ENCODE assay signal across 25 mouse cellular contexts in genomic region chr4:137068491-137068890, GRCm38 (mm10). TPM values are rescaled to one million over a fixed set of nuclear protein-coding genes. Genes with fewer than 3 reads are reported as not detected.
DNase-seq lines count a peak whose midpoint lies in the region; ATAC-seq lines count a peak whose summit lies in the region.
"Had no signal": no experiment of that assay in that cellular context is flagged by ENCODE, and none has a peak within 500 bp of the region (broad histone marks: within the 10 kb centered on the region; RNA-seq: fewer than 3 reads in every experiment).

No protein-coding gene starts in this region.

- no peaks in the 10 kb centered on the region for H3K36me3 ChIP-seq in midbrain, embryonic 15.5 days (replicated peaks)
- no peaks in the 10 kb centered on the region for H3K36me3 ChIP-seq in limb, embryonic 10.5 days
- H3K36me3 ChIP-seq: embryonic facial prominence, embryonic 15.5 days; forebrain, embryonic 15.5 days; kidney, embryonic 15.5 days; liver, embryonic 15.5 days; lung, embryonic 15.5 days; neural tube, embryonic 15.5 days had no signal

- no peak overlapping the region for H3K4me3 ChIP-seq in midbrain, embryonic 15.5 days
- H3K4me3 ChIP-seq in limb, embryonic 10.5 days: no peak overlapping the region
- H3K4me3 ChIP-seq: embryonic facial prominence, embryonic 15.5 days; forebrain, embryonic 15.5 days; kidney, embryonic 15.5 days; left cerebral cortex, adult 2 months; liver, embryonic 15.5 days; lung, embryonic 15.5 days; myocyte; neural tube, embryonic 15.5 days had no signal

- H3K27me3 ChIP-seq in midbrain, embryonic 15.5 days (replicated peaks): no peaks in the 10 kb centered on the region
- 0 out of 2 replicates have a peak, but pooled peaks cover 8% of the 10 kb centered on the region for H3K27me3 ChIP-seq in limb, embryonic 10.5 days (ENCODE audit: low read depth, poor library complexity, severe bottlenecking)
- H3K27me3 ChIP-seq: embryonic facial prominence, embryonic 15.5 days; forebrain, embryonic 15.5 days; neural tube, embryonic 15.5 days had no signal

- no peak overlapping the region for H3K9ac ChIP-seq in midbrain, embryonic 15.5 days
- H3K9ac ChIP-seq: embryonic facial prominence, embryonic 15.5 days; forebrain, embryonic 15.5 days; kidney, embryonic 15.5 days; liver, embryonic 15.5 days; lung, embryonic 15.5 days; neural tube, embryonic 15.5 days had no signal

- H3K27ac ChIP-seq in midbrain, embryonic 15.5 days: no peak overlapping the region
- H3K27ac ChIP-seq in limb, embryonic 10.5 days: no peak overlapping the region
- H3K27ac ChIP-seq: embryonic facial prominence, embryonic 15.5 days; forebrain, embryonic 15.5 days; kidney, embryonic 15.5 days; left cerebral cortex, adult 2 months; liver, embryonic 15.5 days; lung, embryonic 15.5 days; neural tube, embryonic 15.5 days had no signal

- peak; percentile 83 for ATAC-seq in inflammation-experienced regulatory T-cells, adult 6 months
- no peak for ATAC-seq in midbrain, embryonic 15.5 days (replicated peaks)
- ATAC-seq in erythroid progenitor cell, adult 5-6 weeks (replicated peaks; ENCODE audit: low FRiP score, poor library complexity, severe bottlenecking): no peak
- ATAC-seq: forebrain, embryonic 15.5 days; hindbrain, embryonic 16.5 days; intestine, postnatal 0 days; midbrain, embryonic 16.5 days had no signal

- peak; percentile 49 for DNase-seq in CD4-positive helper T cell, adult 2 months (ENCODE audit: low read depth, low spot score)
- DNase-seq in ES-CJ7 (ENCODE audit: low read depth, low spot score): peak; percentile 71
- peak; percentile 23 for DNase-seq in thymus, postnatal 4 days
- no peak for DNase-seq in limb, embryonic 10.5 days (ENCODE audit: low spot score)
- DNase-seq: adrenal gland, postnatal 14 days; cerebellum, adult 8-10 months; heart, postnatal 4 days; kidney, postnatal 4 days; layer of hippocampus, adult 9-11 months; liver; lung, postnatal 4 days had no signal

- 0 out of 2 replicates have a peak, but pooled peaks cover 4% of the 10 kb centered on the region for H3K4me1 ChIP-seq in midbrain, embryonic 15.5 days
- H3K4me1 ChIP-seq in limb, embryonic 10.5 days: peaks cover 9% of the 10 kb centered on the region
- H3K4me1 ChIP-seq: embryonic facial prominence, embryonic 15.5 days; kidney, embryonic 15.5 days; liver, embryonic 15.5 days; lung, embryonic 15.5 days had no signal

- no peaks in the 10 kb centered on the region for H3K9me3 ChIP-seq in midbrain, embryonic 15.5 days
- no peaks in the 10 kb centered on the region for H3K9me3 ChIP-seq in limb, embryonic 10.5 days (replicated peaks)
- H3K9me3 ChIP-seq: embryonic facial prominence, embryonic 15.5 days; forebrain, embryonic 15.5 days; kidney, embryonic 15.5 days; liver, embryonic 15.5 days; lung, embryonic 15.5 days; neural tube, embryonic 15.5 days had no signal

- no peak overlapping the region for H3K4me2 ChIP-seq in midbrain, embryonic 15.5 days
- H3K4me2 ChIP-seq: embryonic facial prominence, embryonic 15.5 days; forebrain, embryonic 15.5 days; kidney, embryonic 15.5 days; liver, embryonic 15.5 days; lung, embryonic 15.5 days; neural tube, embryonic 15.5 days had no signal

- WGBS in midbrain, embryonic 15.5 days: 47% methylated on average over 8 of the region's 8 CpGs
- 26% methylated on average over 8 of the region's 8 CpGs for WGBS in limb, embryonic 10.5 days

RNA-seq across cellular contexts. Expression of gene Zbtb40, which starts 19.9 kb away (rescaled TPM):
- 1 to 10 TPM; 4.3 to 6.6 (median 6.1) TPM for polyA plus RNA-seq in inflammation-experienced regulatory T-cells, adult 6 months (2017; shearing (Covaris generic))
- 3.9 and 4.6 TPM in 2 replicates for polyA plus RNA-seq in midbrain, embryonic 15.5 days (2015; fragmentation: Nextera tagmentation; extraction: Ambion mirVana)
- polyA plus RNA-seq in limb, embryonic 10.5 days (2016; fragmentation: Nextera tagmentation; extraction: Ambion mirVana): 6.7 and 7.2 TPM in 2 replicates
- total RNA-seq in erythroid progenitor cell, adult 5-6 weeks (2015; ENCODE audit: low replicate concordance): 6.1 and 10.5 TPM in 2 replicates
- 2.3 and 6.2 TPM in 2 replicates for total RNA-seq in erythroid progenitor cell, adult 5-6 weeks (2017; ENCODE audit: low replicate concordance)
